Mouse (Mus musculus) lung, adult 2 months (tissue): ENCODE measurements at regions not wholly inside any gene's neighbourhood (a gene's known extent, or its start where the extent isn't known, plus 50 kb on each side); places are given as distances from the start of the nearest gene placed in this dataset.

Experiments
- CTCF ChIP-seq: fragments of 200-500 bp; IDR thresholded peaks from 2 replicates; pipeline ENCODE4 v1.5.1; 2011; ENCODE audit warnings: mild to moderate bottlenecking, low read length, control low read depth; ENCODE audit not compliant: insufficient read depth
- POLR2A ChIP-seq: fragments of 200-500 bp; IDR thresholded peaks from 2 replicates; pipeline ENCODE4 v1.6.1; 2011; ENCODE audit warnings: low read depth, mild to moderate bottlenecking, control low read depth, low read length, borderline replicate concordance; ENCODE audit errors: extremely low read depth

GRCm38 (mm10) chr13:52083601-52084455, 237.3 kb downstream of the Gadd45g start:
- TF ChIP-seq CTCF (no peak), POLR2A (no peak)
